Mouse (Mus musculus) neural tube, embryonic 15.5 days (tissue): ENCODE data around the gene Tmcc2. TPM values are rescaled to one million over a fixed set of nuclear protein-coding genes. Genes with fewer than 3 reads are reported as not detected.

Experiments used
- ATAC-seq: fragments of 200-750 bp; cut with Nextera tagmentation; 2 replicates; pipeline ENCODE4 v1.8.0; 2017; ENCODE audit warnings: mild to moderate bottlenecking, moderate TSS enrichment, moderate library complexity; ENCODE audit not compliant: low FRiP score
- H3K27ac ChIP-seq: fragments of 300-500 bp; sonication (generic); replicated peaks from 2 replicates; pipeline ENCODE4 v1.5.1; 2015; ENCODE audit warnings: mild to moderate bottlenecking, inconsistent platforms
- H3K27me3 ChIP-seq: fragments of 300-500 bp; sonication (generic); replicated peaks from 2 replicates; pipeline ENCODE4 v1.6.1; 2015; ENCODE audit warnings: inconsistent platforms
- H3K36me3 ChIP-seq: fragments of 300-500 bp; sonication (generic); 2 replicates; pipeline ENCODE4 v1.6.1; 2015; ENCODE audit warnings: inconsistent platforms
- H3K4me1 ChIP-seq: fragments of 300-500 bp; sonication (generic); 2 replicates; pipeline ENCODE4 v1.6.1; 2015; ENCODE audit warnings: inconsistent platforms
- H3K4me2 ChIP-seq: fragments of 300-500 bp; sonication (generic); 2 replicates; pipeline ENCODE4 v1.6.1; 2015; ENCODE audit warnings: inconsistent platforms, mild to moderate bottlenecking, moderate library complexity
- H3K4me3 ChIP-seq: fragments of 300-500 bp; sonication (generic); replicated peaks from 2 replicates; pipeline ENCODE4 v1.5.1; 2015; ENCODE audit warnings: mild to moderate bottlenecking, inconsistent platforms
- H3K9ac ChIP-seq: fragments of 300-500 bp; sonication (generic); replicated peaks from 2 replicates; pipeline ENCODE4 v1.6.1; 2015; ENCODE audit warnings: mild to moderate bottlenecking, inconsistent platforms
- H3K9me3 ChIP-seq: fragments of 300-500 bp; sonication (generic); replicated peaks from 2 replicates; pipeline ENCODE4 v1.6.1; 2016; ENCODE audit warnings: inconsistent platforms
- WGBS: fragments of 180-500 bp; shearing (Covaris S2); methylation state at CpG from one replicate; pipeline ENCODE4 v1.1.7; 2015; ENCODE audit warnings: mixed read lengths; 5-methylcytosine and 5-hydroxymethylcytosine counted together
- polyA plus RNA-seq: library from polyadenylated mRNA; unstranded; fragments of >200 nt; fragmentation: Nextera tagmentation; extraction: Ambion mirVana; gene quantifications from 2 replicates; pipeline ENCODE4 v1.2.1, GENCODE M21; 2015

The Tmcc2 gene
- polyA plus RNA-seq, 1 experiment from 2014 or later = 33.2 TPM

DNA sequence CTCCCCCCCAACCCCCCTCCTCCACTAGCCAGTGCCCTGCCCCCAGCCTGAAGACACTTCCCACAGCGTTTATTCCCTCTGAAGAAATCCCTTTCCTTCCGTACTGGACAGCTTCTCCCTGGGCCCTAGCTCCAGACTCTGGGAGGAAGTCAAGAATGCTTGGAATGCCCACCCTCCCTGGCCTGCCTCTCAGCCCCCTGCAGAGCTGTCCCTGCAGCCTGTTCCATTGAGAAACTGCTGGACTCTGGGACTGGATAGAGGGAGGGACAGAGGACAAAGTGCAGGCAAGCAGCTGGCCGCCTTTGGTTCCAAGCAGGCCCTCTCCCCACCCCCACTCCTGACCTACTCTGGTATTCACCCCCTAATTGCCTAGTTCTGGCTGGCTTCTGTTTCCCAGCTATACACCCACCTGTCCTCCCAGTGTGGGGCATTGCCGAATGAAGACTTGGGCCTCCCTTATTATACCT is 57.4 kb downstream of the Tmcc2 start:
- Histone ChIP-seq H3K9me3 (no peaks in the 10 kb centered on the region), H3K27ac (peak overlapping the region; percentile 61), H3K9ac (no peak overlapping the region), H3K4me3 (no peak overlapping the region), H3K36me3 (peaks cover 6% of the 10 kb centered on the region), H3K4me2 (no peak overlapping the region), H3K4me1 (peaks cover 26% of the 10 kb centered on the region), H3K27me3 (no peaks in the 10 kb centered on the region)
- 9% methylated on average over 4 of the region's 4 CpGs for WGBS
- ATAC-seq = peak; percentile 23; the same call in 1 of the 2 replicates

DNA sequence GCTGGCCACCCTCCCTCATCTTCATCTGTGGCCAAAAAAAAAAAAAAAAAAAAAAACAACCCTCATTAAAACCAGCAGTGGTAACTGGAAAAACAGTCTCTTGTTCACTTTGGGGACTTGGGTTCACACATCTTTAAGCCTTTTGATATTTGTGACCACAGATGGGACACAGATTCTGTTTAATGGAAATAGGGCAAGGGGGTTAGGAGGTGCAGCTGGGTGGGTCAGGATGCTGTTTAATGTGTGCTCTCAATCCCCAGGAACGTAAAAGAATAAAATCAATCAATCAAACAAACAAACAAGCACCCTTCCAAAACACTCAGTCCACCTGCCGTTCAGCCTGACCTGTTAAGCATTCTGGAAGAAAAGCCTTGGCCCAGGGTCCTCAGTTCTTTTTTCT is 57.9 kb downstream of the Tmcc2 start:
- WGBS = 8% methylated on average over 2 of the region's 2 CpGs
- H3K4me1 ChIP-seq = peaks cover 26% of the 10 kb centered on the region
- no peaks in the 10 kb centered on the region for H3K9me3 ChIP-seq
- H3K27me3 ChIP-seq = no peaks in the 10 kb centered on the region
- no peak overlapping the region for H3K9ac ChIP-seq
- no peak overlapping the region for H3K4me2 ChIP-seq
- H3K4me3 ChIP-seq = no peak overlapping the region
- H3K27ac ChIP-seq = no peak overlapping the region
- peaks cover 9% of the 10 kb centered on the region for H3K36me3 ChIP-seq
- ATAC-seq = no peak

DNA sequence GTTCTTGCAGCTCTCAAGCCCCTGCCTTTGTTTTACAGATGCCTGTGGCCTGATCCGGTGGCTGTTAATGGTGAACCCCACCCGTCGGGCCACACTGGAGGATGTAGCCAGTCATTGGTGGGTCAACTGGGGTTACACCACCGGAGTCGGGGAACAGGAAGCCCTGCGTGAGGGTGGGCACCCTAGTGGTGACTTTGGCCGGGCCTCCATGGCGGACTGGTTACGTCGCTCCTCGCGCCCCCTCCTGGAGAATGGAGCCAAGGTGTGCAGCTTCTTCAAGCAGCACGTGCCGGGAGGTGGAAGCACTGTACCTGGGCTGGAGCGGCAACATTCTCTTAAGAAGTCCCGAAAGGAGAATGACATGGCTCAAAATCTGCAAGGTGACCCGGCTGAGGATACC is 59.8 kb downstream of the Tmcc2 start:
- no peak for ATAC-seq
- WGBS = 89% methylated on average over 17 of the region's 17 CpGs
- no peaks in the 10 kb centered on the region for H3K27me3 ChIP-seq
- H3K4me2 ChIP-seq = no peak overlapping the region
- H3K4me1 ChIP-seq = peaks cover 40% of the 10 kb centered on the region
- H3K36me3 ChIP-seq = peaks cover 13% of the 10 kb centered on the region
- no peak overlapping the region for H3K9ac ChIP-seq
- no peak overlapping the region for H3K4me3 ChIP-seq
- H3K27ac ChIP-seq = no peak overlapping the region
- H3K9me3 ChIP-seq = no peaks in the 10 kb centered on the region

GRCm38 (mm10) chr1:132330397-132330796 is 60.7 kb downstream of the Tmcc2 start:
- WGBS = 62% methylated on average over 15 of the region's 15 CpGs
- H3K27ac ChIP-seq = no peak overlapping the region
- H3K36me3 ChIP-seq = peaks cover 13% of the 10 kb centered on the region
- no peaks in the 10 kb centered on the region for H3K9me3 ChIP-seq
- H3K4me2 ChIP-seq = no peak overlapping the region
- H3K9ac ChIP-seq = no peak overlapping the region
- no peak overlapping the region for H3K4me3 ChIP-seq
- no peak for ATAC-seq
- peaks cover 38% of the 10 kb centered on the region for H3K4me1 ChIP-seq
- no peaks in the 10 kb centered on the region for H3K27me3 ChIP-seq

DNA sequence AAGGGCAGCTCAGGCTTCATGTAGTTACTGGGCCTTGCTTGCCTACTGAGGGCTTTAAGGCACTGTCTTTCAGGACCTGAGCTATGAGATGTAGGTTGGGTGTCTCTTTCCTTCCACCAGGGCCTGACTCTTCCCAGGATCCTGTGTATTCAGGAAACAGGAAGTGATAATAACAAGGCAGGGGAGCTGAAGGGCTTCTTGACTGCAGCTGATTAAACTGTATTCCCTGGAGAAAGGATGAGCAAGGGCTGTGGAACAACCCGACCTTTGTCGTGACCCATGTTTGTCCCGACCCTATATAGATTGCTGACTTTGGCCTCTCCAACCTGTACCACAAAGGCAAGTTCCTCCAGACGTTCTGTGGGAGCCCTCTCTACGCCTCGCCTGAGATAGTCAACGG is 61.4 kb downstream of the Tmcc2 start:
- H3K4me1 ChIP-seq = peaks cover 31% of the 10 kb centered on the region
- peaks cover 13% of the 10 kb centered on the region for H3K36me3 ChIP-seq
- no peak for ATAC-seq
- H3K4me2 ChIP-seq = no peak overlapping the region
- no peaks in the 10 kb centered on the region for H3K27me3 ChIP-seq
- 88% methylated on average over 7 of the region's 7 CpGs for WGBS
- H3K27ac ChIP-seq = no peak overlapping the region
- no peak overlapping the region for H3K9ac ChIP-seq
- H3K4me3 ChIP-seq = no peak overlapping the region
- no peaks in the 10 kb centered on the region for H3K9me3 ChIP-seq

GRCm38 (mm10) chr1:132328565-132328964 is 62.5 kb downstream of the Tmcc2 start:
- Histone ChIP-seq H3K4me1 (peaks cover 23% of the 10 kb centered on the region), H3K4me2 (no peak overlapping the region), H3K27me3 (no peaks in the 10 kb centered on the region), H3K27ac (no peak overlapping the region), H3K9ac (no peak overlapping the region), H3K9me3 (no peaks in the 10 kb centered on the region), H3K36me3 (peaks cover 13% of the 10 kb centered on the region), H3K4me3 (no peak overlapping the region)
- 80% methylated on average over 3 of the region's 3 CpGs for WGBS
- no peak for ATAC-seq

DNA sequence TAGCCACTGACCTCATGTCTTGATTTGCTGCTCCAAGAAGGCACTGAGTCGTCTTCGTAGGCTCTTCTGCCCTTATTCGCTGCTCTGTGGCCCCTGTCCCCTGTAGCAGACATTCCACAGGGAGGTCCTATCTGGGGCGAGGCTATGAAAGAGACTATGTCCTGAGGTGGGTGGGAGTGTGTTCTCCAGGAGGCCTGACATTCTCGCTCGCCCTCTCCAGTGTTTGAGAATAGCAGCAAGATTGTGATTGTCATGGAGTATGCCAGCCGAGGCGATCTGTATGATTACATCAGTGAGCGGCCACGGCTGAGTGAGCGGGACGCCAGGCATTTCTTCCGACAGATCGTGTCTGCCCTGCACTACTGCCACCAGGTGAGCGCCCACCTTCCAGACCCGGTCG is 63.6 kb downstream of the Tmcc2 start:
- Histone ChIP-seq H3K4me2 (no peak overlapping the region), H3K27ac (peak overlapping the region; percentile 48), H3K4me1 (peaks cover 27% of the 10 kb centered on the region), H3K9ac (no peak overlapping the region), H3K4me3 (no peak overlapping the region), H3K36me3 (peaks cover 10% of the 10 kb centered on the region), H3K9me3 (no peaks in the 10 kb centered on the region), H3K27me3 (no peaks in the 10 kb centered on the region)
- 81% methylated on average over 17 of the region's 17 CpGs for WGBS
- ATAC-seq = no peak

- Histone ChIP-seq H3K36me3 (peaks cover 10% of the 10 kb centered on the region; the same call in 1 of the 2 replicates), H3K27ac (peak overlapping the region; percentile 48), H3K9ac (no peak overlapping the region), H3K27me3 (no peaks in the 10 kb centered on the region), H3K4me3 (no peak overlapping the region), H3K4me2 (no peak overlapping the region), H3K9me3 (no peaks in the 10 kb centered on the region), H3K4me1 (peaks cover 34% of the 10 kb centered on the region)
- WGBS = 32% methylated on average over 9 of the region's 9 CpGs
- ATAC-seq = peak; percentile 60
Observed at GRCm38 (mm10) chr1:132326777-132327176, 64.3 kb downstream of the Tmcc2 start.

GRCm38 (mm10) chr1:132322711-132323542 is 68.2 kb downstream of the Tmcc2 start:
- Histone ChIP-seq H3K36me3 (0 out of 2 replicates have a peak, but pooled peaks cover under 1% of the 10 kb centered on the region), H3K9ac (peak overlapping the region; percentile 17; the same call in 1 of the 2 replicates), H3K4me3 (no peak overlapping the region), H3K4me2 (peak overlapping the region; percentile 23; the same call in 1 of the 2 replicates), H3K27me3 (no peaks in the 10 kb centered on the region), H3K27ac (peak overlapping the region; percentile 79), H3K4me1 (peaks cover 55% of the 10 kb centered on the region), H3K9me3 (no peaks in the 10 kb centered on the region)
- ATAC-seq = peak; percentile 33; the same call in 1 of the 2 replicates
- WGBS = 15% methylated on average over 13 of the region's 13 CpGs

GRCm38 (mm10) chr1:132321821-132322580 is 69.1 kb downstream of the Tmcc2 start:
- Histone ChIP-seq H3K4me2 (no peak overlapping the region), H3K9ac (peak overlapping the region; percentile 17; the same call in 1 of the 2 replicates), H3K27ac (peak overlapping the region; percentile 79), H3K9me3 (no peaks in the 10 kb centered on the region), H3K4me1 (peaks cover 57% of the 10 kb centered on the region), H3K4me3 (no peak overlapping the region), H3K36me3 (no peaks in the 10 kb centered on the region), H3K27me3 (no peaks in the 10 kb centered on the region)
- ATAC-seq = peak; percentile 27; the same call in 1 of the 2 replicates
- 22% methylated on average over 7 of the region's 7 CpGs for WGBS

GRCm38 (mm10) chr1:132319242-132319641 is 71.8 kb downstream of the Tmcc2 start:
- no peak for ATAC-seq
- no peak overlapping the region for H3K9ac ChIP-seq
- WGBS = 33% methylated on average over 5 of the region's 5 CpGs
- 0 out of 2 replicates have a peak, but pooled peaks cover 8% of the 10 kb centered on the region for H3K27me3 ChIP-seq
- H3K4me2 ChIP-seq = peak overlapping the region; percentile 85; the same call in 1 of the 2 replicates
- peaks cover 60% of the 10 kb centered on the region for H3K4me1 ChIP-seq
- no peaks in the 10 kb centered on the region for H3K9me3 ChIP-seq
- H3K27ac ChIP-seq = no peak overlapping the region; the same call in 1 of the 2 replicates
- no peak overlapping the region for H3K4me3 ChIP-seq
- H3K36me3 ChIP-seq = no peaks in the 10 kb centered on the region
